Mouse (Mus musculus): ENCODE measurements at regions not wholly inside any gene's neighbourhood (a gene's known extent, or its start where the extent isn't known, plus 50 kb on each side); places are given as distances from the start of the nearest gene placed in this dataset.

- H3K27me3 ChIP-seq (replicated peaks) = no peaks in the 10 kb centered on the region
- no peak overlapping the region for H3K9ac ChIP-seq (replicated peaks)
- no peak overlapping the region for H3K4me3 ChIP-seq (replicated peaks)
- no peak for ATAC-seq (ENCODE audit: low FRiP score)
- H3K9me3 ChIP-seq (replicated peaks) = no peaks in the 10 kb centered on the region
- no peaks in the 10 kb centered on the region for H3K36me3 ChIP-seq
- no peaks in the 10 kb centered on the region for H3K4me1 ChIP-seq
- H3K27ac ChIP-seq (replicated peaks) = no peak overlapping the region
- H3K4me2 ChIP-seq = no peak overlapping the region
- 76% methylated on average over 5 of the region's 5 CpGs for WGBS
Measured at GRCm38 (mm10) chr17:83930401-83930800, 82.6 kb upstream of the Haao start.

- 33% methylated on average over 6 of the region's 6 CpGs for WGBS
- no peak overlapping the region for H3K4me3 ChIP-seq (replicated peaks)
- no peak overlapping the region for H3K4me2 ChIP-seq
- H3K36me3 ChIP-seq = no peaks in the 10 kb centered on the region
- no peaks in the 10 kb centered on the region for H3K27me3 ChIP-seq (replicated peaks)
- H3K27ac ChIP-seq (replicated peaks) = no peak overlapping the region
- no peaks in the 10 kb centered on the region for H3K9me3 ChIP-seq (replicated peaks)
- ATAC-seq (ENCODE audit: low FRiP score) = no peak
- no peaks in the 10 kb centered on the region for H3K4me1 ChIP-seq
- H3K9ac ChIP-seq (replicated peaks) = no peak overlapping the region
Measured at GRCm38 (mm10) chr17:83927749-83928387, 80.1 kb upstream of the Haao start.

DNA sequence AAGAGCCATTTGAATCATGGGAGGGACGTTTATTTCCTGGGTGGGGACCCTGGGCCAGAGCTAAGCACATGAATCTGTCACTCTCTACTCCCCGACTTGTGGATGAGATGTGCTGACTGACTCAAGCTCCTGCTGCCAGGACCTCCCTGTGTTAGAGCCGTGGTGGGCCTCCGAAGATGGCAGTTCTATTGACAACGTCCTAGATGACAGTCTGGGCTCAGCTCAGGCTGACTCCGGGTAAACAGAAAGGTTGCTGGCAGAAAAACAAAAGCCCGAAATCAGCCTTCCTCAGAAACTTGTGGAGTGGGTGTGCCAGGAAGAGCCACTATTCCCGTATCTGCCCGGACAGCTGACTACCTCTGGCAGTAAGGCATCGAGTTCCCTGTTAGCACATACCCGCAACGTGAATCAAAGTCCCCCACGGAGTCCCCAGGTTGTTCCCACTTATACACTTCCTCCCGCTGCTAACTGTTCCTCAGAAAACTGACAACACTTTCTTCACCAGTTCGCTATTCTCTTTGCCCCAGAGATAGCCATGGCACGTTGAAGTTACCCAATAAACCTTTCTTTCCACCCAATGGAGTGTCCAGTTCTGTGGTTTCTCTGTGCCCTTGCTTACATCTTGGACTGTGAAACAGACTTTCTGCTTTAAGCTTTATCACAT lies 76.6 kb upstream of the Haao start:
- Histone ChIP-seq H3K27ac (replicated peaks) (no peak overlapping the region), H3K36me3 (no peaks in the 10 kb centered on the region), H3K9ac (replicated peaks) (no peak overlapping the region), H3K4me3 (replicated peaks) (no peak overlapping the region), H3K4me1 (no peaks in the 10 kb centered on the region), H3K4me2 (no peak overlapping the region), H3K9me3 (replicated peaks) (no peaks in the 10 kb centered on the region), H3K27me3 (replicated peaks) (no peaks in the 10 kb centered on the region)
- 72% methylated on average over 16 of the region's 16 CpGs for WGBS
- ATAC-seq (ENCODE audit: low FRiP score) = no peak

DNA sequence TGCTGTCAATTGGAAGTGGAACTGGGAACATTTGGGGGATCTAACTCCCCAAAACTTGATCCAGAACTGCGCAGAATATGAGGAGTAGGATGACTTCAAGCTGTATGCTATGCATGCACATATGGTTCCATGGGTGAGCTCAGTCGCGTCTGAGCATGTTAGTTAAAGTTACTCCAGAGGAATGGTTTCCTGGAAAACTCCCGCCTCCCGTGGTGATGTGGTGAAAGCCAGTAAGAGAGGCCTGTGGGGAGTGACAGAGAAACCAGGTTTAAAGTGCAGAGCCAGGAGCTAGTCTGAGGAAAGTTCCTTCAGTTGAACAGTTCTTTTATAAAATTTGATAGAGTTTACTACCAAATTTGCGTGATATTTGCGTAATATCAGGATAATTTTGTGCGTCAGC lies 73.1 kb upstream of the Haao start:
- Histone ChIP-seq H3K9me3 (replicated peaks) (no peaks in the 10 kb centered on the region), H3K4me1 (no peaks in the 10 kb centered on the region), H3K4me3 (replicated peaks) (no peak overlapping the region), H3K36me3 (no peaks in the 10 kb centered on the region), H3K4me2 (no peak overlapping the region), H3K27me3 (replicated peaks) (no peaks in the 10 kb centered on the region), H3K9ac (replicated peaks) (no peak overlapping the region), H3K27ac (replicated peaks) (no peak overlapping the region)
- no peak for ATAC-seq (ENCODE audit: low FRiP score)
- 73% methylated on average over 8 of the region's 8 CpGs for WGBS

- H3K27me3 ChIP-seq (replicated peaks) = no peaks in the 10 kb centered on the region
- no peak overlapping the region for H3K27ac ChIP-seq (replicated peaks)
- no peaks in the 10 kb centered on the region for H3K9me3 ChIP-seq (replicated peaks)
- H3K4me1 ChIP-seq = no peaks in the 10 kb centered on the region
- 28% methylated on average over 4 of the region's 4 CpGs for WGBS
- H3K4me2 ChIP-seq = no peak overlapping the region
- no peak for ATAC-seq (ENCODE audit: low FRiP score)
- H3K36me3 ChIP-seq = no peaks in the 10 kb centered on the region
- no peak overlapping the region for H3K9ac ChIP-seq (replicated peaks)
- H3K4me3 ChIP-seq (replicated peaks) = no peak overlapping the region
Measured at GRCm38 (mm10) chr17:83920225-83920624, 72.5 kb upstream of the Haao start.

DNA sequence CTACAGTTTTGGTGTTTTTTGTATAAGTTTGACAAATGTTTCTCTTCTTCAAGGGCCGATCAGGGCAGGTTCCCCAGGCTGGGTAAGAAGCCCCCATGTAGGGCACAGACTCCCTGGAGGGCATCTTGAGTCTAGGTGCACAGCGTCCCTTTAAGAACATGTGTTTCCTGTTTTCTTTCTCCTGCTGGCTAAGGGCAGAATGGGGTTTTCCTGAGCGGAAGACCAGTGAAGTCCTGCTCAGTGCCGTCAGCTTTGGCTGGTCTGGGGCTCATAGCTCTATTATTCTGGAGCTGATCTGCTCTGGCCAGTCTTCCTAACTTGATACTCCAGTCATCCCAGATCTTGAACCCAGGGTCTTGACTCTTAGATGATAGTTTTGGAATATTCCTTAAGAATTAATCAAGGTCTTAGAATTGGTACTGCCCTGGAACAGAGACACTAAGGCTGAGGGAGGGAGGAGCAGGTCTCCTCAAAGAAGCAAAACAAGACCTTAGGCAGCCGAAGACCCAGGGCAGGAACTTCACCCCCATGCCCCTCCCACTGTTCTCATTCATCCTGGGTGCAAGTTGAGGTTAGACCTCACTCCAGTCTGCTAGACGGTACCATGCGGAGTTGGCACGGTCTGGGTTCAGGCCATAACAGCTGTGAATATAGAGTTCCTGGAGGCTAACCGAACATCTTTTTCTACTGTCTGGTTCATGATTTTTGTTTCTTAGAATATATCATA lies 70.8 kb upstream of the Haao start:
- H3K27me3 ChIP-seq (replicated peaks) = no peaks in the 10 kb centered on the region
- 85% methylated on average over 9 of the region's 9 CpGs for WGBS
- H3K9me3 ChIP-seq (replicated peaks) = no peaks in the 10 kb centered on the region
- no peak overlapping the region for H3K9ac ChIP-seq (replicated peaks)
- H3K4me3 ChIP-seq (replicated peaks) = no peak overlapping the region
- no peak for ATAC-seq (ENCODE audit: low FRiP score)
- 0 out of 2 replicates have a peak, but pooled peaks cover 2% of the 10 kb centered on the region for H3K4me1 ChIP-seq
- no peak overlapping the region for H3K27ac ChIP-seq (replicated peaks)
- no peaks in the 10 kb centered on the region for H3K36me3 ChIP-seq
- H3K4me2 ChIP-seq = no peak overlapping the region

- H3K4me3 ChIP-seq (replicated peaks) = no peak overlapping the region
- no peaks in the 10 kb centered on the region for H3K36me3 ChIP-seq
- H3K4me2 ChIP-seq = no peak overlapping the region
- H3K9ac ChIP-seq (replicated peaks) = no peak overlapping the region
- H3K4me1 ChIP-seq = 0 out of 2 replicates have a peak, but pooled peaks cover 3% of the 10 kb centered on the region
- H3K9me3 ChIP-seq (replicated peaks) = no peaks in the 10 kb centered on the region
- WGBS = 82% methylated on average over 4 of the region's 4 CpGs
- no peaks in the 10 kb centered on the region for H3K27me3 ChIP-seq (replicated peaks)
- ATAC-seq (ENCODE audit: low FRiP score) = no peak
- no peak overlapping the region for H3K27ac ChIP-seq (replicated peaks)
Measured at GRCm38 (mm10) chr17:83917781-83918180, 70.0 kb upstream of the Haao start.

DNA sequence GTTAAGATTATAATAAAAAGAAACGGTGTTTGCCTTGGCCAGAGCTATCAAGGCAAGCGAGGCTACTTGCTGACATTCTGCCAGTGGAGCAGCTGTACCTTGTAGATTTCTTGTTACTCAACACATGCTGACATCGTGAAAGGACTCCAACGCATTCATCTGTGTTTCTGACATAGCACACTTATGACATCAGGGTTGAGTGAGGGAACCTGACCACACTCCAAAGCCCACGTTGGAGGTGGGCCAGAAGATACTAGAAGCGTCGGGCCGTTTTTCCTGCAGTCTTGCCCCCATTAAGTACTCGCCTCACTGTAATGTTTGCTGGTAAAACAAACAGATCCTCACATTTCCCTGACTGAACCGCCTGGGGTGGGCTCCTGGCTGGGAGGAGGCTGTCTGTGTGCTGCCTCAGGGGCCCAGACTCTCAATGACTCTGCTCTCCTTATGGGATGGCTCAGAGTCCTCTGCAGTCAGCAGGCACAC lies 69.0 kb upstream of the Haao start:
- H3K4me2 ChIP-seq = no peak overlapping the region
- 0 out of 2 replicates have a peak, but pooled peaks cover 3% of the 10 kb centered on the region for H3K4me1 ChIP-seq
- H3K4me3 ChIP-seq (replicated peaks) = no peak overlapping the region
- no peak overlapping the region for H3K9ac ChIP-seq (replicated peaks)
- H3K27me3 ChIP-seq (replicated peaks) = no peaks in the 10 kb centered on the region
- no peak for ATAC-seq (ENCODE audit: low FRiP score)
- H3K9me3 ChIP-seq (replicated peaks) = no peaks in the 10 kb centered on the region
- H3K27ac ChIP-seq (replicated peaks) = no peak overlapping the region; the same call in 1 of the 2 replicates
- no peaks in the 10 kb centered on the region for H3K36me3 ChIP-seq
- 60% methylated on average over 10 of the region's 10 CpGs for WGBS

DNA sequence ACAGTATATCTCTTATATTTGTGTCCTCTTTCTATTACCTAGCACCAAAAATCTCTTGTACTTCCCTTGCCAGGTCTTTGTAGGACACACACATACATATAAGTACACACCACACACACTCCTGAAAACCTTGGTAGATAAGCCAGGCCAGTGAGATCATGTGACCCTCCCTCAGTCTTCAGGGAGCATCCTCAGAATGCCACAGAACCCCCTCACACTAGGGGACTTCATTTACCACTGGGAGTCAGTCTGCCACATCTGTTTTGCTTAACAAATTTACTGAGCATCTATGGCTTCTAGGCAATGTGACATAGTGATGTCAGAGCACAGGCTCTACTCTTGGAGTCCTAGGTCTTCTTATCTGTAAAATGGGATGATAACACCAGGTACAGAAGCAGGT lies 67.3 kb upstream of the Haao start:
- Histone ChIP-seq H3K9me3 (replicated peaks) (no peaks in the 10 kb centered on the region), H3K27me3 (replicated peaks) (no peaks in the 10 kb centered on the region), H3K9ac (replicated peaks) (no peak overlapping the region), H3K4me3 (replicated peaks) (no peak overlapping the region), H3K4me1 (0 out of 2 replicates have a peak, but pooled peaks cover 3% of the 10 kb centered on the region), H3K4me2 (no peak overlapping the region), H3K27ac (replicated peaks) (no peak overlapping the region), H3K36me3 (no peaks in the 10 kb centered on the region)
- no peak for ATAC-seq (ENCODE audit: low FRiP score)

GRCm38 (mm10) chr17:83914603-83915002 lies 66.8 kb upstream of the Haao start:
- H3K27me3 ChIP-seq (replicated peaks) = no peaks in the 10 kb centered on the region
- no peak for ATAC-seq (ENCODE audit: low FRiP score)

DNA sequence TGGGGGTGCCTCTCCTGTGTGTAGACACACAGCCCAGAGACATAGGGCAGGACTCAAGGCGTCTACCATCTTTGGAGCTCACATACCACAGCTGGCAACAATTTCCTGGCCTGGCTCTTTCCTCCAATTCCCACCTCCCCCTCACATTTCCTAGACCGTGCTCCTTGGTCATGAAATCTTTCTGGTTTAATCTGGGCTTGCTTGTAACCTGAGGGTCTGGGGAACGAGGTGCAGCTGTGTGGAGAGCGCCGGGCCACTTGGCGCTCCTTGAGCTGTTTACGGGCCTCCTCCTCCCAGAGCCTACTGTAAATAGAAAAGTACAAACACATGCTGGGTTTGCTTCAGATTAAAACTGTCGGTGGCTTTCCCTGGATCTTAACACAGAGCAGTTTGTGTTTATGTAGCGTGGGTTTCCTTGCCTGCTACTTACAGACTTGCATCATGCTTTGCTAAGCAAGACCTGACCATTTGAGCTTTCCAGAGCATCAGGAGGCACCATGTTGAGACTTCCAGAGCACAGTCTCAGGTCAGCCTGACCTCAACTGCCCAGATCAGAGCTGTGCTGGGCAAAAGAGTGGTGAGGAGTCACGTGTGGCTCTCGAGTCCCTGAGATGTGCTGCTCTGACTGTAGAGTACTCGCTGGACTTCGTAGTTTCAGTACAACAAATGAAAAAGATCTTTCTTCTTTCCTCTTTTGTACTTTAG lies 66.1 kb upstream of the Haao start:
- WGBS = 78% methylated on average over 13 of the region's 13 CpGs
- Histone ChIP-seq H3K9ac (replicated peaks) (no peak overlapping the region), H3K9me3 (replicated peaks) (no peaks in the 10 kb centered on the region), H3K4me1 (0 out of 2 replicates have a peak, but pooled peaks cover 3% of the 10 kb centered on the region), H3K4me3 (replicated peaks) (no peak overlapping the region), H3K27me3 (replicated peaks) (no peaks in the 10 kb centered on the region), H3K36me3 (no peaks in the 10 kb centered on the region), H3K4me2 (no peak overlapping the region), H3K27ac (replicated peaks) (no peak overlapping the region)
- ATAC-seq (ENCODE audit: low FRiP score) = no peak

More at GRCm38 (mm10) chr17:83914603-83915002, 66.8 kb upstream of the Haao start:
- Histone ChIP-seq H3K9me3 (replicated peaks) (no peaks in the 10 kb centered on the region), H3K9ac (replicated peaks) (no peak overlapping the region), H3K4me3 (replicated peaks) (no peak overlapping the region), H3K27ac (replicated peaks) (no peak overlapping the region), H3K4me1 (0 out of 2 replicates have a peak, but pooled peaks cover 3% of the 10 kb centered on the region), H3K36me3 (no peaks in the 10 kb centered on the region), H3K4me2 (no peak overlapping the region)
- WGBS = 81% methylated on average over 1 of the region's 1 CpGs

Data from neural tube, embryonic 15.5 days (tissue).